Mouse (Mus musculus) heart, embryonic 16.5 days (tissue): Measurements from ENCODE around the gene Spata13. TPM values are rescaled to one million over a fixed set of nuclear protein-coding genes. Genes with fewer than 3 reads are reported as not detected.
A peak's percentile ranks its signal among the peaks of the same experiment; 100 is the strongest.

Experiments
- ATAC-seq: fragments of 200-750 bp; cut with Nextera tagmentation; replicated peaks from 2 replicates; pipeline ENCODE4 v1.8.0; 2017; ENCODE audit warnings: moderate number of reproducible peaks; ENCODE audit not compliant: insufficient read depth, low FRiP score; ENCODE audit errors: extremely low read depth
- H3K27ac ChIP-seq: fragments of 300-500 bp; sonication (generic); 2 replicates; pipeline ENCODE4 v1.5.1; 2014; ENCODE audit warnings: mild to moderate bottlenecking, low read length, control low read depth, moderate library complexity
- H3K27me3 ChIP-seq: fragments of 300-500 bp; sonication (generic); 2 replicates; pipeline ENCODE4 v1.6.1; 2014; ENCODE audit warnings: low read length, mixed read lengths; ENCODE audit not compliant: control insufficient read depth, insufficient read depth
- H3K36me3 ChIP-seq: fragments of 300-500 bp; sonication (generic); 2 replicates; pipeline ENCODE4 v1.6.1; 2014; ENCODE audit not compliant: control insufficient read depth, insufficient read depth
- H3K4me1 ChIP-seq: fragments of 300-500 bp; sonication (generic); 2 replicates; pipeline ENCODE4 v1.6.1; 2014; ENCODE audit warnings: low read length, mixed read lengths; ENCODE audit not compliant: control insufficient read depth, insufficient read depth
- H3K4me2 ChIP-seq: fragments of 300-500 bp; sonication (generic); 2 replicates; pipeline ENCODE4 v1.6.1; 2014; ENCODE audit warnings: low read depth, mild to moderate bottlenecking, control low read depth, low read length
- H3K4me3 ChIP-seq: fragments of 300-500 bp; sonication (generic); 2 replicates; pipeline ENCODE4 v1.5.1; 2014; ENCODE audit warnings: mild to moderate bottlenecking, control low read depth, low read length
- H3K9ac ChIP-seq: fragments of 300-500 bp; sonication (generic); 2 replicates; pipeline ENCODE4 v1.6.1; 2014; ENCODE audit warnings: low read length, control low read depth
- H3K9me3 ChIP-seq: fragments of 300-500 bp; sonication (generic); replicated peaks from 2 replicates; pipeline ENCODE4 v1.6.1; 2016; ENCODE audit warnings: low read length; ENCODE audit not compliant: control insufficient read depth
- WGBS: fragments of 180-500 bp; shearing (Covaris S2); extraction: QIAGEN DNeasy Blood & Tissue Kit; methylation state at CpG from one replicate; pipeline ENCODE4 v1.1.7; 2014; 5-methylcytosine and 5-hydroxymethylcytosine counted together
- polyA plus RNA-seq: library from polyadenylated mRNA; unstranded; fragments of >200 nt; fragmentation: Nextera tagmentation; extraction: Ambion mirVana; gene quantifications from 2 replicates; pipeline ENCODE4 v1.2.1, GENCODE M21; 2015

The Spata13 gene
- polyA plus RNA-seq, 1 experiment from 2014 or later: 21.4 TPM

GRCm38 (mm10) chr14:60606194-60606593, 27.6 kb upstream of the Spata13 start:
- no peak overlapping the region for H3K4me2 ChIP-seq
- H3K4me1 ChIP-seq: no peaks in the 10 kb centered on the region
- no peaks in the 10 kb centered on the region for H3K36me3 ChIP-seq
- H3K27me3 ChIP-seq: no peaks in the 10 kb centered on the region
- WGBS: 56% methylated on average over 4 of the region's 4 CpGs
- H3K27ac ChIP-seq: no peak overlapping the region
- no peak for ATAC-seq
- H3K4me3 ChIP-seq: no peak overlapping the region
- no peaks in the 10 kb centered on the region for H3K9me3 ChIP-seq
- H3K9ac ChIP-seq: no peak overlapping the region

DNA sequence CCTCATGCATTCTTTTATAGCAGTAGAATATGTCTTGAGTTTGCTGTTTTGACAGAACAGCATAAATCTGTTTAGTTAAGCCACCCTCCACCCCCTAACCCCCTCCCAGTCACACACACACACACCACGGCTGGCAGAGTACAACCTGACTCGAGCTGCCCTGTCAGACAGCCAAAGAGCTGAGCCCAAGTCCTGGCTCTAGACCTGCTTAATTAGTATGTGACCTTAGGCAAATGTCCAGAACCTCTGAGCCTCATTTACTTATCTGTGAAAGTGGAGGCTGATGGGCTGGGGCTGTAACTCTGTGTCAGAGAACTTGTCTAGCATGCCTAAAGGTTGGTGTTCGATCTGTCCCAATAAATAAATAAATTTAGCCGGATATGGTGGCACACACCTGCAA, 26.1 kb upstream of the Spata13 start:
- no peak overlapping the region for H3K9ac ChIP-seq
- no peaks in the 10 kb centered on the region for H3K36me3 ChIP-seq
- ATAC-seq: no peak
- no peaks in the 10 kb centered on the region for H3K9me3 ChIP-seq
- H3K4me2 ChIP-seq: no peak overlapping the region
- H3K4me3 ChIP-seq: no peak overlapping the region
- 69% methylated on average over 4 of the region's 4 CpGs for WGBS
- no peaks in the 10 kb centered on the region for H3K27me3 ChIP-seq
- no peaks in the 10 kb centered on the region for H3K4me1 ChIP-seq
- no peak overlapping the region for H3K27ac ChIP-seq

DNA sequence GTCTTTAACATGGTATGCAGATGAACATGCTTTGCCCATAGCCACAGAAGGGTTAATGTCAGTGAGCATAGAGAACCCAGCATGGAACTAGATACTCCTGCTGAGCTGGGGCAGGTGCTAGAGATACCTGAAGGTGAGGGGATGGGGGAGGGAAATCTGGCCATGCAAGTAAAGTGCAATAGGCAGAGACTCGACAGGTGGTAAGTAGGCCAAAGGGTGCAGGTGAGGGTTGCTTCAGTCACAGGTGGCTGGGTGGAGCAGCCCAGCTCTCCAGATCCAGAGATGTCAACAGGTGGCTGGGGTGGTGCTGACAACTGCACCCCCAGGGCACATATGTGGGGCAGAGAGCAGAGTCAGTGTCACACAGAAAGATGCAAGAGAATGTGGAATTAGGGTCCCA, 24.6 kb upstream of the Spata13 start:
- H3K27me3 ChIP-seq: no peaks in the 10 kb centered on the region
- no peak overlapping the region for H3K4me3 ChIP-seq
- no peaks in the 10 kb centered on the region for H3K4me1 ChIP-seq
- no peaks in the 10 kb centered on the region for H3K9me3 ChIP-seq
- no peak overlapping the region for H3K9ac ChIP-seq
- no peak for ATAC-seq
- 69% methylated on average over 1 of the region's 1 CpGs for WGBS
- no peaks in the 10 kb centered on the region for H3K36me3 ChIP-seq
- no peak overlapping the region for H3K27ac ChIP-seq
- H3K4me2 ChIP-seq: no peak overlapping the region

- Histone ChIP-seq H3K9ac (no peak overlapping the region), H3K4me3 (no peak overlapping the region), H3K9me3 (no peaks in the 10 kb centered on the region), H3K4me1 (no peaks in the 10 kb centered on the region), H3K27ac (no peak overlapping the region), H3K4me2 (no peak overlapping the region), H3K36me3 (no peaks in the 10 kb centered on the region), H3K27me3 (no peaks in the 10 kb centered on the region)
- 48% methylated on average over 7 of the region's 7 CpGs for WGBS
- ATAC-seq: no peak
Measured at GRCm38 (mm10) chr14:60612671-60613070, 21.1 kb upstream of the Spata13 start.

- H3K27ac ChIP-seq: no peak overlapping the region
- H3K36me3 ChIP-seq: no peaks in the 10 kb centered on the region
- 37% methylated on average over 9 of the region's 9 CpGs for WGBS
- 0 out of 2 replicates have a peak, but pooled peaks cover 5% of the 10 kb centered on the region for H3K9me3 ChIP-seq
- H3K9ac ChIP-seq: no peak overlapping the region
- no peaks in the 10 kb centered on the region for H3K27me3 ChIP-seq
- no peaks in the 10 kb centered on the region for H3K4me1 ChIP-seq
- no peak for ATAC-seq
- H3K4me2 ChIP-seq: no peak overlapping the region
- no peak overlapping the region for H3K4me3 ChIP-seq
Measured at GRCm38 (mm10) chr14:60621076-60621475, 12.7 kb upstream of the Spata13 start.

DNA sequence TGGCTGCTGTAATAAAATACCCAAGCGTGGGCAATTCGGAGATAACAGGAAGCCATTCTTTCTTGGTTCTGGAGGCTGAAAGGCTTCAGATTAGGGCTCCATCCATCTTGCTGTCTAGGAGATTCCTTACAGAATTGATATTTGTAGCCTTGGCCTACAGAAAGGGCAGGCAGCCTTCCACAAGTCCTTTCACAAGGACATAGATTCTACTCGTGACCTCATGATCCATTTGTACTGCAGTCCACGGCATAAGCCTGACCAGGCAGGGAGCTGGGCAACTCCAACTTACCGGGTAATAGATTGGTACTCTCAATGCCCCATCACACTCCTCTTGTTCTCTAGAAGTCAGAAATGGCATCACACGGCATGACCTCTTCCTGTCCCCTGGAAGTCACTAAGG, 8.3 kb upstream of the Spata13 start:
- 71% methylated on average over 6 of the region's 6 CpGs for WGBS

GRCm38 (mm10) chr14:60629887-60630460, 3.8 kb upstream of the Spata13 start:
- 78% methylated on average over 9 of the region's 9 CpGs for WGBS
- Histone ChIP-seq H3K27ac (no peak overlapping the region), H3K4me1 (no peaks in the 10 kb centered on the region), H3K9ac (no peak overlapping the region), H3K4me2 (no peak overlapping the region), H3K36me3 (no peaks in the 10 kb centered on the region), H3K9me3 (no peaks in the 10 kb centered on the region), H3K27me3 (peaks cover 9% of the 10 kb centered on the region; the same call in 1 of the 2 replicates), H3K4me3 (no peak overlapping the region)
- ATAC-seq: no peak

More for the DNA sequence above, 8.3 kb upstream of the Spata13 start:
- no peak overlapping the region for H3K4me3 ChIP-seq
- 0 out of 2 replicates have a peak, but pooled peaks cover 5% of the 10 kb centered on the region for H3K9me3 ChIP-seq
- H3K27me3 ChIP-seq: no peaks in the 10 kb centered on the region
- no peaks in the 10 kb centered on the region for H3K4me1 ChIP-seq
- H3K36me3 ChIP-seq: no peaks in the 10 kb centered on the region
- H3K9ac ChIP-seq: no peak overlapping the region
- H3K4me2 ChIP-seq: no peak overlapping the region
- no peak overlapping the region for H3K27ac ChIP-seq
- no peak for ATAC-seq

DNA sequence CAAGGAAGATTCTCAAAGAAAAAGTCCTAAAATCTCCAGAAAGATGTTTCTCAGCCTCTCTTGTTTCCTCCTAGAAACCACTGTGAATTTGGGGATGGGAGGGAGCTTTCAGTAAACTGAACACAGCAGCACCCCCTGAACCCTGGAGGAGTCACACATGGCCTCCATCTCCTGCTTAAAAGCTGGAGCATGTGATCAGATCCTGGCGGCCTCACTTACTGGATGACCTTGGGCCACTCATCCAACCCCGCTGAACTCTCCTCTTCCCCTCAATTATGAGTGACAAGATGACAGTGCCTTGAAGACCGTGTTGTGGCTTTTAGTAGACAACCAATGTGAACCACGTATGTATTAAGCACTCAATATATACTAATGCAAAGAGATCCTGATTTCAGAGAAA, 2.8 kb upstream of the Spata13 start:
- H3K9ac ChIP-seq: no peak overlapping the region
- H3K36me3 ChIP-seq: no peaks in the 10 kb centered on the region
- no peak overlapping the region for H3K27ac ChIP-seq
- no peak overlapping the region for H3K4me2 ChIP-seq
- no peak for ATAC-seq
- no peaks in the 10 kb centered on the region for H3K9me3 ChIP-seq
- peaks cover 9% of the 10 kb centered on the region; the same call in 1 of the 2 replicates for H3K27me3 ChIP-seq
- 70% methylated on average over 4 of the region's 4 CpGs for WGBS
- peaks cover 7% of the 10 kb centered on the region; the same call in 1 of the 2 replicates for H3K4me1 ChIP-seq
- H3K4me3 ChIP-seq: no peak overlapping the region

- H3K9me3 ChIP-seq: no peaks in the 10 kb centered on the region
- H3K36me3 ChIP-seq: no peaks in the 10 kb centered on the region
- WGBS: under 1% methylated on average over 45 of the region's 45 CpGs
- peak overlapping the region; percentile 98 for H3K4me2 ChIP-seq
- peak overlapping the region; percentile 70 for H3K4me3 ChIP-seq
- H3K27ac ChIP-seq: no peak overlapping the region
- peaks cover 7% of the 10 kb centered on the region; the same call in 1 of the 2 replicates for H3K4me1 ChIP-seq
- peak; percentile 53 for ATAC-seq
- H3K27me3 ChIP-seq: peaks cover 11% of the 10 kb centered on the region
- H3K9ac ChIP-seq: peak overlapping the region; percentile 69
Measured at GRCm38 (mm10) chr14:60634877-60635771, 1.3 kb downstream of the Spata13 start.
